Mouse (Mus musculus) CD4-positive, CD25-positive, alpha-beta regulatory T cell, adult 9 weeks (primary cell): ENCODE results near the gene Cops4. TPM values are rescaled to one million over a fixed set of nuclear protein-coding genes. Genes with fewer than 3 reads are reported as not detected.

Experiments
- polyA plus RNA-seq: library from polyadenylated mRNA; unstranded; fragments of 100-300 nt; shearing (Covaris generic); gene quantifications from one replicate; pipeline ENCODE4 v1.2.1, GENCODE M21; 2017

The Cops4 gene
- 116 TPM for polyA plus RNA-seq

DNA sequence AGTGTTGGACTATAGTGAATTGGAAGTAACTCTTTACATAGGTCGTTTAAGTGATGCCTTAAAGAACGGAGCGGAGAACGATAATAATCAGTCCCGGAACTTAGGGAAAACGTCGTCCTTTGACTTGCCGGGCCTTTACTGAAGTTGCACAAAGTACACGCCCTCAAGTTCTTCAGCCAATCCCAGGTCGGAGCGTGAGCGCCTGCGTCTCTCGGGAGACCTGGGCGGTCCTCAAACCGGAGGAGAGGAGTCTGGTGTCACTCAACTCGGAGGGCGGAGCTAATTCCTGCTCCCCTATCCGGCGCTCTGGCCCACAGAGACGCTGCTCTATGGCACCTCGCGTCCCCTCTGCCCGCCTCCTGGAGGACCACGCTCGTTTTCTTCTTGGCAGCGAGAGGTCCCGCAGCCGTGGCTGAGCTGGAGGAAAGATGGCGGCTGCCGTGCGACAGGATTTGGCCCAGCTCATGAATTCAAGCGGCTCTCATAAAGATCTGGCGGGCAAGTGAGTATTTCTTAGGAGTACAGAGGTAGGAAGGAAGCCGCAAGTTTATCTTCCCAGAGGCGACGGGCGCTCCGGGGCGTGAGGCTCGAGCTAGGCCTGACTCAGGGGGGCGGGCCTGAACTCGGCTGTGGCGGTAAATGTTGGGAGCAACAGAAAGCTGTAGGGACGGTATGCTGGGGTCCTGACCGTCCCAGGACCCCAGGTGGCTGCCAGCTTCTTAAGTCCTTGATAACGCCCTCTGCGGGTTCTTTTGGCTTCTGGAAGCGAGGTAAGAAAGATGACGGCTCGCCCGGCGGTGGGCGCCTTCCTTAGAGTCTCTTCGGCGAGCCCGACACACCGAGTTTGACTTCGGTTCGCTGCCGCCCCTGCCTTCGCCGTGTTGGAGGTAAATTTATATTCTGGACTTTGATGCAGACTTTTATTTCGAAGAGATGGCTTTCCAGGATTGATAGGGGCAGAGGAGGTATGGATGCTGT lies at the start of gene Cops4:
Cops4 (plus strand) TSS at position 261 of the 978 bp plus-strand sequence.

DNA sequence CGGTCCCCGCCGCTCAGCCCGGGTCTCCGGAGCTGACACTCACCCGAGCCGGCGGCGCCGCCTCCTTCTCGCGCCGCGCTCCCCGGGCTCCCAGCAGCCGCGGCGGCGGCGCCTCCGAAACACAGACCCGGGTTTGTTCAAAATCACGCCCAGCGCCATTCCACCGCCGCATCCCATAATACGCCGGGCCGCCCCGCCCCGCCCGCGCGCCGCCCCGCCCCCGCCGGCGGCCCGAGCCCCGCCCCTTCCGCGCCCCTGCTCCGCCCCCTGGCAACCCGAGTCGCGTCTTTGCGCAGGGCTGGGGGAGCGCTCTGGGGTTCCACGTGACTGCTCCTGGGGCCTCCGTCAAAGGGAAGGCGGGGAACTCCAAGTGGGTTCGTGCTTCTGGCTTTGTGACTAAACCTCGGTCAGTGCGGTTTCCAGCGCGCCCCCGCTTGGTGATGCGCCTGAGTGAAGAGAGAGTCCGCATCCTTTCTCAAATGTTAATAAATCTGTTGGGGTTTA lies 17.6 kb upstream of the Cops4 start, which contains the start of gene Lin54:
Lin54 (minus strand) TSS at position 182 of the 504 bp plus-strand sequence.

DNA sequence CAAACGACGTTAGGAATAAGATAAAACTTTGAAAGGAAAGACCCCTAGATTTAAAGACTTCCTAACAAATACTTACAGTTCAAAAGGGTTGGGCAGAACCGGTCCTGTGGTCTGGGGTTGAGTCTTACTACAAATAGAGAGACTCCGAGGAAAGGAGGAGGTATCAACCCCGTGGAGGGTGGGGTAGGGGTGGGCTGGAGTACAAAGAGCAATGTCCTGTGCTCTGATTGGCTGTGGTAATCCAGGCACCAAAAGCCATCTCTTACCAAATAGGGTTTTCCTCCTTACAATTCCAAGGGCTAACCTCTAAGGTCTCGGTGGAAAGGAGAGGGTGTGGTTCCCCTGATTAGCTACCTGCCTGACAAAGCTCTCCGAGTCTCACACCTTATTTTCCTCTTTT lies 54.0 kb downstream of the Cops4 start, which contains the start of gene Plac8:
Plac8 (minus strand) TSS at position 177 of the 400 bp plus-strand sequence.

Other genes starting within 250 kb of the Cops4 start
- gene Sec31a, start 102.1 kb upstream of the Cops4 start, polyA plus RNA-seq: 83.5 TPM
- 12.7 TPM for gene Lin54, start 17.7 kb upstream of the Cops4 start, polyA plus RNA-seq
- gene Plac8, start 53.9 kb downstream of the Cops4 start, polyA plus RNA-seq: 12.9 TPM
- 6.2 TPM for gene Coq2, start 156.8 kb downstream of the Cops4 start, polyA plus RNA-seq
- 0.86 TPM for gene Hpse, start 201.4 kb downstream of the Cops4 start, polyA plus RNA-seq